Mouse (Mus musculus): ENCODE measurements around the gene Dpy19l2. TPM values are rescaled to one million over a fixed set of nuclear protein-coding genes. Genes with fewer than 3 reads are reported as not detected.
"Not testable (repeated sequence)": the region's sequence is repeated elsewhere in the genome, so short reads cannot be mapped to it uniquely, and the experiment has no call there.

The Dpy19l2 gene
- polyA plus RNA-seq (2012; rRNA removed) = not detected in 2 replicates

GRCm38 (mm10) chr9:24695700-24696404 lies at the start of gene Dpy19l2:
Gene Dpy19l2 (minus strand): TSS chr9:24696293.
- Histone ChIP-seq H3K36me3 (ENCODE audit: control insufficient read depth, insufficient read depth, low read length) (no peaks in the 10 kb centered on the region), H3K4me3 (ENCODE audit: insufficient read depth, low read depth, low read length) (no peak within 1 kb of the TSS), H3K27ac (ENCODE audit: insufficient read depth, low read depth, low read length) (no peak within 1 kb of the TSS), H3K4me1 (ENCODE audit: control insufficient read depth, insufficient read depth, low read length) (no peaks in the 10 kb centered on the region), H3K27me3 (replicated peaks; ENCODE audit: control insufficient read depth, insufficient read depth, low read length) (no peaks in the 10 kb centered on the region)
- WGBS = 2% methylated on average over 45 of the region's 45 CpGs
- no peak for DNase-seq
- TF ChIP-seq POLR2A (IDR thresholded peaks at IDR 0.05; ENCODE audit: low read depth, low read length) (no peak), CTCF (conservative IDR thresholded peaks at IDR 0.05; ENCODE audit: insufficient read depth, insufficient read length, low read depth, low read length) (no peak)

- Histone ChIP-seq H3K36me3 (ENCODE audit: control insufficient read depth, insufficient read depth, low read length) (no peaks in the 10 kb centered on the region), H3K4me1 (ENCODE audit: control insufficient read depth, insufficient read depth, low read length) (no peaks in the 10 kb centered on the region), H3K27ac (ENCODE audit: insufficient read depth, low read depth, low read length) (no peak overlapping the region), H3K4me3 (ENCODE audit: insufficient read depth, low read depth, low read length) (no peak overlapping the region), H3K27me3 (replicated peaks; ENCODE audit: control insufficient read depth, insufficient read depth, low read length) (no peaks in the 10 kb centered on the region; the same call in 1 of the 2 replicates)
- no peak for DNase-seq
- 84% methylated on average over 5 of the region's 5 CpGs for WGBS
- TF ChIP-seq CTCF (conservative IDR thresholded peaks at IDR 0.05; ENCODE audit: insufficient read depth, insufficient read length, low read depth, low read length) (no peak), POLR2A (IDR thresholded peaks at IDR 0.05; ENCODE audit: low read depth, low read length) (no peak)
Measured at GRCm38 (mm10) chr9:24744958-24745357, 48.9 kb upstream of the Dpy19l2 start.

GRCm38 (mm10) chr9:24701246-24701645 lies 5.2 kb upstream of the Dpy19l2 start:
- no peak for TF ChIP-seq CTCF (conservative IDR thresholded peaks at IDR 0.05; ENCODE audit: insufficient read depth, insufficient read length, low read depth, low read length)
- TF ChIP-seq POLR2A (IDR thresholded peaks at IDR 0.05; ENCODE audit: low read depth, low read length) = no peak
- no peaks in the 10 kb centered on the region for H3K36me3 ChIP-seq (ENCODE audit: control insufficient read depth, insufficient read depth, low read length)
- no peak overlapping the region for H3K27ac ChIP-seq (ENCODE audit: insufficient read depth, low read depth, low read length)
- no peak overlapping the region for H3K4me3 ChIP-seq (ENCODE audit: insufficient read depth, low read depth, low read length)
- no peaks in the 10 kb centered on the region for H3K27me3 ChIP-seq (replicated peaks; ENCODE audit: control insufficient read depth, insufficient read depth, low read length)
- no peak for DNase-seq
- no peaks in the 10 kb centered on the region for H3K4me1 ChIP-seq (ENCODE audit: control insufficient read depth, insufficient read depth, low read length)

DNA sequence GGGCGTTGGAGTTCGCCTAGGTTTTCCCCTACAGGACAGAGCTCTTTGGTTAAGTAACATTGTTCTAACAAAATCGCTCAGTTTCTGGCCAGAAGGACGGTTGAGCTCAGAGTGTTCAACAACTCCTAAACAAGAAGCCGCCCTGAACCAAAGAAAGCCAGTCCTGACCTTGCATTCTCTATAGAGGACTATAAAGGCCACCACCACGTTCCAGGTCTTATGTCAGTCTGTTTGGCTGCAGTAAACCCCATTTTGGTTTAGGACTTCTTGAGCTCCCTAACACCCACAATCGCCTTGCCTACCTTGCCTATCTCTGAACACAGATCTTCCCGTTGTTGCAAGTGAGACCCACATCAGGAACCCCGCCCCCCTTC lies 299 bp upstream of the Dpy19l2 start:
- H3K27ac ChIP-seq (ENCODE audit: insufficient read depth, low read depth, low read length) = no peak overlapping the region
- TF ChIP-seq POLR2A (IDR thresholded peaks at IDR 0.05; ENCODE audit: low read depth, low read length) (no peak), CTCF (conservative IDR thresholded peaks at IDR 0.05; ENCODE audit: insufficient read depth, insufficient read length, low read depth, low read length) (no peak)
- H3K36me3 ChIP-seq (ENCODE audit: control insufficient read depth, insufficient read depth, low read length) = no peaks in the 10 kb centered on the region
- H3K27me3 ChIP-seq (replicated peaks; ENCODE audit: control insufficient read depth, insufficient read depth, low read length) = no peaks in the 10 kb centered on the region
- H3K4me3 ChIP-seq (ENCODE audit: insufficient read depth, low read depth, low read length) = no peak overlapping the region
- 17% methylated on average over 9 of the region's 9 CpGs for WGBS
- no peaks in the 10 kb centered on the region for H3K4me1 ChIP-seq (ENCODE audit: control insufficient read depth, insufficient read depth, low read length)
- no peak for DNase-seq

- WGBS = 81% methylated on average over 2 of the region's 2 CpGs
- not testable (repeated sequence) for H3K4me1 ChIP-seq (ENCODE audit: control insufficient read depth, insufficient read depth, low read length); H3K27me3 ChIP-seq (replicated peaks; ENCODE audit: control insufficient read depth, insufficient read depth, low read length); DNase-seq; H3K27ac ChIP-seq (ENCODE audit: insufficient read depth, low read depth, low read length); H3K36me3 ChIP-seq (ENCODE audit: control insufficient read depth, insufficient read depth, low read length); H3K4me3 ChIP-seq (ENCODE audit: insufficient read depth, low read depth, low read length)
Measured at GRCm38 (mm10) chr9:24637341-24637740, 58.8 kb downstream of the Dpy19l2 start.

DNA sequence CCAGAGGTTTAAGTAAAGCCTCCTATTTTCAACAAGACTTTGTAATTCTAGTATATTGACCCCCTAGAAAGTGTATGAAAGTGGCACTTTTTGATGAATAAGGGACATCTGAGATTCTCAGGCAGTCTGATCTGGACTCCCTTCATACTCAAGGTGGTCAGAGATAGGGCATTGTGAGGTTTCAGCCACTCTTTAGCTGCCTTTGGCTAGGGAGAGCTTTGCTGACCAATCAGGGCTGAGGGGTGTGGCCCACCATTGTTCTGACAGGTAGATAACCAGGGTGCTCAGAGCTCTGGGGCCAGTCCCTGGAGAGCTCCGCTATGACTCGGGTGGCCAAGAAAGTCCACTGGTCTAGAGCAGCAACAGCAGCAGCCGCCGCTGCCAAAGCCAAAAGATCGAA lies 71.2 kb downstream of the Dpy19l2 start, which contains the start of gene Cypt4:
Gene Cypt4 (plus strand): TSS at position 301 of the 400 bp plus-strand sequence.
- H3K36me3 ChIP-seq (ENCODE audit: control insufficient read depth, insufficient read depth, low read length) = no peaks in the 10 kb centered on the region
- no peak for TF ChIP-seq POLR2A (IDR thresholded peaks at IDR 0.05; ENCODE audit: low read depth, low read length)
- TF ChIP-seq CTCF (conservative IDR thresholded peaks at IDR 0.05; ENCODE audit: insufficient read depth, insufficient read length, low read depth, low read length) = no peak
- no peak within 1 kb of the TSS for H3K27ac ChIP-seq (ENCODE audit: insufficient read depth, low read depth, low read length)
- no peaks in the 10 kb centered on the region for H3K27me3 ChIP-seq (replicated peaks; ENCODE audit: control insufficient read depth, insufficient read depth, low read length)
- WGBS = 93% methylated on average over 5 of the region's 5 CpGs
- DNase-seq = no peak
- no peak within 1 kb of the TSS for H3K4me3 ChIP-seq (ENCODE audit: insufficient read depth, low read depth, low read length)
- no peaks in the 10 kb centered on the region for H3K4me1 ChIP-seq (ENCODE audit: control insufficient read depth, insufficient read depth, low read length)

GRCm38 (mm10) chr9:24538159-24538558 lies 157.9 kb downstream of the Dpy19l2 start:
- no peaks in the 10 kb centered on the region for H3K27me3 ChIP-seq (replicated peaks; ENCODE audit: control insufficient read depth, insufficient read depth, low read length)
- H3K36me3 ChIP-seq (ENCODE audit: control insufficient read depth, insufficient read depth, low read length) = no peaks in the 10 kb centered on the region
- H3K4me1 ChIP-seq (ENCODE audit: control insufficient read depth, insufficient read depth, low read length) = no peaks in the 10 kb centered on the region
- WGBS = 44% methylated on average over 2 of the region's 2 CpGs
- no peak for DNase-seq
- H3K4me3 ChIP-seq (ENCODE audit: insufficient read depth, low read depth, low read length) = no peak overlapping the region
- TF ChIP-seq POLR2A (IDR thresholded peaks at IDR 0.05; ENCODE audit: low read depth, low read length) = no peak
- no peak for TF ChIP-seq CTCF (conservative IDR thresholded peaks at IDR 0.05; ENCODE audit: insufficient read depth, insufficient read length, low read depth, low read length)
- no peak overlapping the region for H3K27ac ChIP-seq (ENCODE audit: insufficient read depth, low read depth, low read length)

Data from kidney, adult 2 months (tissue).